Mouse (Mus musculus) neutrophil, adult 65 days (primary cell): ENCODE measurements around the gene Grk1. TPM values are rescaled to one million over a fixed set of nuclear protein-coding genes. Genes with fewer than 3 reads are reported as not detected.

Experiments
- total RNA-seq: library from RNA; stranded (reverse); gene quantifications from 2 replicates; pipeline ENCODE4 v1.2.4, GENCODE M21; 2023

Gene Grk1
- total RNA-seq, result 0.14 and 0.19 TPM in 2 replicates

DNA sequence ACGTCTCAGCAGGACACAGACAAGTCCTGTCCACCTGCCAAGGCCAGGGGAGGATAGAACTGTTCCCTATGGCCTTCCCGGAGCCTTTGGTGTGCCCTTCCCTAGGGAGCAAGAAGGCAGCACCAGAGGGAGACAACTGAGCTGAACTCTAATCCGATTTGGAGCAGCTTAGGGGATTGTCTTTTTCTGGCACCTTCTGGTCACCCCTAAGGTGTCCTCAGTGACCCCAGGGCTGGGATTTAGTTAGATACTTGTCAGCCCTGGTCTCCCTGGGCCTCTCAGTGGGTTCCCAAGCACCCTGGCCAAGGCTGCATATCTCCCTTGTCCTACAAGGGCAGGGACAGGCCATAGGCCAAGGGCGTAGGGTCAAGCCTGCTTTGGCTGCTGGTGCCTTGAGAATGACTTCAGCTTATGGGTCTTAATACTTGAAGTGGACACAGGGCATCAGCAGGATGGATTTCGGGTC lies at the start of gene Grk1:
Grk1 (plus strand) TSS at position 416 of the 466 bp plus-strand sequence.

GRCm38 (mm10) chr8:13396725-13397124 lies 8.2 kb upstream of the Grk1 start, which contains the start of gene Atp4b:
Gene Atp4b (minus strand): TSS chr8:13396825.

GRCm38 (mm10) chr8:13434889-13435288 lies 30.0 kb downstream of the Grk1 start, which contains the start of gene Tmem255b:
Gene Tmem255b (plus strand): TSS chr8:13435189.

Other genes with a start within 250 kb of the Grk1 start
- 275 and 313 TPM in 2 replicates for gene Lamp1, start 245.9 kb upstream of the Grk1 start, total RNA-seq
- gene Grtp1, start 204.5 kb upstream of the Grk1 start, total RNA-seq, result not detected in 2 replicates
- not detected in 2 replicates for gene Adprhl1, start 150.9 kb upstream of the Grk1 start, total RNA-seq
- 6.1 and 7.5 TPM in 2 replicates for gene Dcun1d2, start 117.0 kb upstream of the Grk1 start, total RNA-seq
- gene Tmco3, start 116.9 kb upstream of the Grk1 start, total RNA-seq, result 46.5 and 58.3 TPM in 2 replicates
- gene Tfdp1, start 66.3 kb upstream of the Grk1 start, total RNA-seq, result 150 and 168 TPM in 2 replicates
- gene Atp4b, start 8.3 kb upstream of the Grk1 start, total RNA-seq, result not detected in 2 replicates
- not detected in 2 replicates for gene Tmem255b, start 30.1 kb downstream of the Grk1 start, total RNA-seq
- gene Gas6, start 89.4 kb downstream of the Grk1 start, total RNA-seq, result 0.84 and 0.88 TPM in 2 replicates
- gene 1700029H14Rik, start 157.4 kb downstream of the Grk1 start, total RNA-seq, result 2.4 and 5.1 TPM in 2 replicates